Mouse (Mus musculus): ENCODE data around the gene Sgsm1.

DNA sequence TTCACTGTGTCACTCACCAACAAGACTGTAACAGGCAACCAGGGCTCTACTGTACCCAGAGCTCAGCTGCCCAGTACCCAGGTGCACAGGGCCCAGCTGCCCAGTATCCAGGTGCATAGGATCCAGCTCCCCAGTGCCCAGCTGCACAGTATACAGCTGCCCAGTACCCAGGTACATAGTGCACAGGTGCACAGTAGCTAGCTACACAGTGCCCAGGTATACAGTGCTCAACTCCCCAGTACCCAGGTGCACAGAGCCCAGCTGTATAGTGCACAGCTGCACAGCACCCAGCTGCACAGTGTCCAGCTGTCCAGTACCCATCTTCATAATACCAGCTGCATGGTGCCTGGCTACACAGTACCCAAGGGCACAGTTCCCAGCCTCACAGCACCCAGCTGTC is 42.3 kb downstream of the Sgsm1 start:
- TF ChIP-seq MAFK (IDR thresholded peaks at IDR 0.05; ENCODE audit: insufficient read depth, low read depth, low read length) = no peak
- no peak for TF ChIP-seq ZNF384 (IDR thresholded peaks at IDR 0.05; ENCODE audit: low read depth, low read length)
- TF ChIP-seq ZC3H11A (IDR thresholded peaks at IDR 0.05; ENCODE audit: borderline replicate concordance, low read depth, low read length) = no peak

Data from ES-E14 (cell line).